Mouse (Mus musculus) olfactory bulb, adult 2 months (tissue): Measurements from ENCODE around the gene Fgfr2.

ENCODE experiments used
- CTCF ChIP-seq: fragments of 200-500 bp; IDR thresholded peaks from 2 replicates; pipeline ENCODE4 v1.5.1; 2012; ENCODE audit warnings: low read depth, mild to moderate bottlenecking, low read length, moderate library complexity; ENCODE audit not compliant: insufficient read depth
- POLR2A ChIP-seq: fragments of 200-500 bp; IDR thresholded peaks from 2 replicates; pipeline ENCODE4 v1.6.1; 2012; ENCODE audit warnings: mild to moderate bottlenecking, low read depth, low read length, moderate library complexity; ENCODE audit not compliant: insufficient read depth

DNA sequence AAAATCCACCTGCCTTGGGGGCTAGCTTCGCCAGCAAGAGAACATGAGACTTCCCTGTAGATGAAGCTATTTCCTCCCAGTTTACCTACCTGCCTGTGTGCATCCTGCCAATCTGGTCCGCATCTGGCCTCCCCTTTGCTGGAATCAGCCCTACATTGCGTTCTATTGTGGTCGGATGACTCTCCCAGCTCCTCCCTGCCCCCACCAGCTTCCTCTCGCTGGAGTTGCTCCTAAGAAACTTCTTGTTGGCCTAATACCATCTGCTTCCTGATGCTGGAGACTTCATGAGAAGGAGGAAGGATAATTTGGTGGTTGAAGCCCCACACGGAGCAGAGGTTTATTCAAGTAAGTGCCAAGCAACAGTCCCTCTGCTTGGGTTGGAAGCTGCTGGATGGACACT, 2807.9 kb downstream of the Fgfr2 start:
- TF ChIP-seq CTCF (no peak), POLR2A (no peak)
